Mouse (Mus musculus): Measurements from ENCODE around the gene Gm5868.
"Not testable (repeated sequence)": the region's sequence is repeated elsewhere in the genome, so short reads cannot be mapped to it uniquely, and the experiment has no call there.

Gene Gm5868

GRCm38 (mm10) chr5:72587192-72587681 is at the start of gene Gm5868:
TSS of gene Gm5868 (minus strand) at chr5:72587551.
- peak; percentile 41 for DNase-seq (ENCODE audit: low spot score)

- DNase-seq (ENCODE audit: low spot score): no peak
Observed at GRCm38 (mm10) chr5:72636576-72636975, 49.2 kb upstream of the Gm5868 start.

GRCm38 (mm10) chr5:72636122-72636521 is 48.8 kb upstream of the Gm5868 start:
- DNase-seq (ENCODE audit: low spot score): no peak

- no peak for DNase-seq (ENCODE audit: low spot score)
Observed at GRCm38 (mm10) chr5:72634791-72635271, 47.5 kb upstream of the Gm5868 start.

- DNase-seq (ENCODE audit: low spot score): no peak
Observed at GRCm38 (mm10) chr5:72630026-72630425, 42.7 kb upstream of the Gm5868 start.

GRCm38 (mm10) chr5:72621022-72621421 is 33.7 kb upstream of the Gm5868 start:
- no peak for DNase-seq (ENCODE audit: low spot score)

- no peak for DNase-seq (ENCODE audit: low spot score)
Observed at GRCm38 (mm10) chr5:72617413-72617812, 30.1 kb upstream of the Gm5868 start.

GRCm38 (mm10) chr5:72603138-72603537 is 15.8 kb upstream of the Gm5868 start:
- DNase-seq (ENCODE audit: low spot score): no peak

GRCm38 (mm10) chr5:72601006-72601405 is 13.7 kb upstream of the Gm5868 start:
- peak; percentile 72 for DNase-seq (ENCODE audit: low spot score)

- not testable (repeated sequence) for DNase-seq (ENCODE audit: low spot score)
Observed at GRCm38 (mm10) chr5:72586667-72587191, 622 bp downstream of the Gm5868 start.

GRCm38 (mm10) chr5:72586122-72586521 is 1.2 kb downstream of the Gm5868 start:
- DNase-seq (ENCODE audit: low spot score): not testable (repeated sequence)

- DNase-seq (ENCODE audit: low spot score): not testable (repeated sequence)
Observed at GRCm38 (mm10) chr5:72580970-72581332, 6.4 kb downstream of the Gm5868 start, which contains the start of gene Zar1. TSS of gene Zar1 (minus strand) at chr5:72581254.

GRCm38 (mm10) chr5:72580088-72580969 is 7.0 kb downstream of the Gm5868 start:
- peak; percentile 30 for DNase-seq (ENCODE audit: low spot score)

- DNase-seq (ENCODE audit: low spot score): peak; percentile 27
Observed at GRCm38 (mm10) chr5:72579599-72579998, 7.8 kb downstream of the Gm5868 start.

GRCm38 (mm10) chr5:72565621-72566020 is 21.7 kb downstream of the Gm5868 start:
- DNase-seq (ENCODE audit: low spot score): no peak

GRCm38 (mm10) chr5:72563183-72563582 is 24.2 kb downstream of the Gm5868 start:
- DNase-seq (ENCODE audit: low spot score): not testable (repeated sequence)

GRCm38 (mm10) chr5:72560976-72561628 is 26.2 kb downstream of the Gm5868 start:
- DNase-seq (ENCODE audit: low spot score): no peak

GRCm38 (mm10) chr5:72559544-72560049 is 27.8 kb downstream of the Gm5868 start, which contains the start of gene Nfxl1:
TSS of gene Nfxl1 (minus strand) at chr5:72559684.
- peak; percentile 99 for DNase-seq (ENCODE audit: low spot score)

- peak; percentile 44 for DNase-seq (ENCODE audit: low spot score)
Observed at GRCm38 (mm10) chr5:72558716-72559526, 28.4 kb downstream of the Gm5868 start.

- no peak for DNase-seq (ENCODE audit: low spot score)
Observed at GRCm38 (mm10) chr5:72556245-72556644, 31.1 kb downstream of the Gm5868 start.

- DNase-seq (ENCODE audit: low spot score): no peak
Observed at GRCm38 (mm10) chr5:72551209-72551608, 36.1 kb downstream of the Gm5868 start.
